Mouse (Mus musculus): Measurements from ENCODE around the gene Gm26657. TPM values are rescaled to one million over a fixed set of nuclear protein-coding genes. Genes with fewer than 3 reads are reported as not detected.

Gene Gm26657
- total RNA-seq, 2 experiments from 2014 or later: not detected

DNA sequence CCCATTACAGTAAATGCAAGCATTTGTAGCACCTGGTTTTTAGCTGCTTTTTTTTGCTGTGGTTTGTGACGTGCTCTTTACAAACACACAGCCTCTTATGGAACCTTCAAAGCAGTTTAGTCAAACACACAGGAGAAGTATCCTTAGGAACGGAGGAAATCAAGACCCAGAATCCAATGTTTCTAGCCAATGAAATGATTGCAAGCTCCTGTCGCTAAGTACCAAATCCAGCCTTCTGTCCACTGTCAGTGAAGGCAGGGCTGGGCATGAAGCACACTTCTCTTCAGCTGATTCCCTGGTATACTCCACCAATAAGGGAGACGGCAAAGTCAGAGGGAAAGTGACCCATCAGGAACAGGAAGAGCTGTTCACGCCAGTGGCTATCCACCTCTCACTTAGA lies 16.2 kb downstream of the Gm26657 start:
- ATAC-seq (replicated peaks; ENCODE audit: low FRiP score, poor library complexity, severe bottlenecking): no peak

DNA sequence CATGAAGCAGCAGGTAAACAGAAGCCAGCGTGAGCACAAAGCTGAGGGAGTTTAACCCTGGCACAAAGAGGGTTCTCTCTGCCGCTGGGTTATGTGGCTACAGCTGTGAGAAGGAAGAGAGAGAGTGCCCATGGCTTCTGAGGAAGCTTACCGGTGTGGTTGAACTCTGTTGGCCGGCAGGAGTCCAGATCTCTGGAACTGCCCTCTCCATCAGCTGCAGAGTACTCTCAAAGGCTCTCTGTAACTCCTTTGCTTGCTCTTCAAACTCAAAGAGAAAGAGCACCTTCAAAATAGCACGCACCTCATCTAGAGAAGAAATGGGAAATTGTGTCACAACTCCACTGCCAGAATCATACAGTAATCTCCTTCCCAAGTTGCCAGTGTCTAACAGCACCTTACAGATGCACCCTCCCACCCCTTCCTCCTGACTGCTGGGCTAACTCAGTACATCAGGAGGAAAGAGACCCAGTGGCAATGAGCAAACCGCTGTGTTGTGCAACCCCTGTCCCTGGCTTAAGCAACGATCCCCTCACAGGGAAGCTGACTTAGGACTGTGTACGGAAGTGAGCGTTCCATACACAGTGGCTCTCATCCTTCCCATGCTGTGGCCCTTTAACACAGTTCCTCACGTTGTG lies 17.2 kb downstream of the Gm26657 start:
- ATAC-seq (replicated peaks; ENCODE audit: low FRiP score, poor library complexity, severe bottlenecking): no peak

GRCm38 (mm10) chr4:56757693-56758092 lies 17.8 kb downstream of the Gm26657 start:
- ATAC-seq (replicated peaks; ENCODE audit: low FRiP score, poor library complexity, severe bottlenecking): no peak

GRCm38 (mm10) chr4:56767861-56768284 lies 28.0 kb downstream of the Gm26657 start:
- no peak for ATAC-seq (replicated peaks; ENCODE audit: low FRiP score, poor library complexity, severe bottlenecking)

- ATAC-seq (replicated peaks; ENCODE audit: low FRiP score, poor library complexity, severe bottlenecking): no peak
These were observed 29.0 kb downstream of the Gm26657 start for GRCm38 (mm10) chr4:56768913-56769312.

- ATAC-seq (replicated peaks; ENCODE audit: low FRiP score, poor library complexity, severe bottlenecking): no peak
These were observed 31.2 kb downstream of the Gm26657 start for GRCm38 (mm10) chr4:56771065-56771464.

Other genes with a start within 250 kb of the Gm26657 start
- not detected in 2 replicates for gene Actl7b, start 1.4 kb downstream of the Gm26657 start, total RNA-seq (2015; ENCODE audit: low replicate concordance)
- not detected in 2 replicates for gene Actl7b, start 1.4 kb downstream of the Gm26657 start, total RNA-seq (2017; ENCODE audit: low replicate concordance)
- not detected in 2 replicates for gene Actl7a, start 3.3 kb downstream of the Gm26657 start, total RNA-seq (2015; ENCODE audit: low replicate concordance)
- not detected in 2 replicates for gene Actl7a, start 3.3 kb downstream of the Gm26657 start, total RNA-seq (2017; ENCODE audit: low replicate concordance)
- gene Elp1, start 62.3 kb downstream of the Gm26657 start, total RNA-seq (2015; ENCODE audit: low replicate concordance): 13.3 and 26.0 TPM in 2 replicates
- gene Elp1, start 62.3 kb downstream of the Gm26657 start, total RNA-seq (2017; ENCODE audit: low replicate concordance): 7.4 and 11.3 TPM in 2 replicates
- 3.4 and 4.0 TPM in 2 replicates for gene Fam206a, start 62.3 kb downstream of the Gm26657 start, total RNA-seq (2015; ENCODE audit: low replicate concordance)
- gene Fam206a, start 62.3 kb downstream of the Gm26657 start, total RNA-seq (2017; ENCODE audit: low replicate concordance): 3.3 and 10.7 TPM in 2 replicates
- 0.36 and 0.84 TPM in 2 replicates for gene Ctnnal1, start 125.1 kb downstream of the Gm26657 start, total RNA-seq (2015; ENCODE audit: low replicate concordance)
- 3.7 and 5.5 TPM in 2 replicates for gene Ctnnal1, start 125.1 kb downstream of the Gm26657 start, total RNA-seq (2017; ENCODE audit: low replicate concordance)
- 5.4 and 7.5 TPM in 2 replicates for gene Tmem245, start 207.4 kb downstream of the Gm26657 start, total RNA-seq (2015; ENCODE audit: low replicate concordance)
- 0.68 and 3.2 TPM in 2 replicates for gene Tmem245, start 207.4 kb downstream of the Gm26657 start, total RNA-seq (2017; ENCODE audit: low replicate concordance)

Measured in erythroid progenitor cell, adult 5-6 weeks (primary cell).